Mouse (Mus musculus): ENCODE measurements around the gene Mcu. TPM values are rescaled to one million over a fixed set of nuclear protein-coding genes. Genes with fewer than 3 reads are reported as not detected.

Gene Mcu
- polyA plus RNA-seq, 1 experiment from 2014 or later, result 23.8 TPM

GRCm38 (mm10) chr10:59426371-59426770, 190.1 kb downstream of the Mcu start:
- Histone ChIP-seq H3K4me2 (ENCODE audit: low read depth, low read length) (no peak overlapping the region), H3K9ac (ENCODE audit: low read length) (no peak overlapping the region), H3K27ac (ENCODE audit: low read length) (no peak overlapping the region), H3K4me3 (ENCODE audit: low read length) (no peak overlapping the region), H3K9me3 (replicated peaks; ENCODE audit: control insufficient read depth, low read length) (no peaks in the 10 kb centered on the region), H3K36me3 (ENCODE audit: control insufficient read depth, insufficient read depth) (no peaks in the 10 kb centered on the region), H3K27me3 (ENCODE audit: control insufficient read depth, insufficient read depth, low read length) (no peaks in the 10 kb centered on the region), H3K4me1 (ENCODE audit: control insufficient read depth, insufficient read depth, low read length) (peaks cover 10% of the 10 kb centered on the region)
- ATAC-seq (replicated peaks; ENCODE audit: extremely low read depth, insufficient read depth, low FRiP score), result no peak
- 77% methylated on average over 4 of the region's 4 CpGs for WGBS

- Histone ChIP-seq H3K9ac (ENCODE audit: low read length) (no peak overlapping the region), H3K27me3 (ENCODE audit: control insufficient read depth, insufficient read depth, low read length) (no peaks in the 10 kb centered on the region), H3K9me3 (replicated peaks; ENCODE audit: control insufficient read depth, low read length) (no peaks in the 10 kb centered on the region), H3K4me2 (ENCODE audit: low read depth, low read length) (no peak overlapping the region), H3K4me3 (ENCODE audit: low read length) (no peak overlapping the region), H3K27ac (ENCODE audit: low read length) (no peak overlapping the region), H3K4me1 (ENCODE audit: control insufficient read depth, insufficient read depth, low read length) (peaks cover 8% of the 10 kb centered on the region), H3K36me3 (ENCODE audit: control insufficient read depth, insufficient read depth) (no peaks in the 10 kb centered on the region)
- ATAC-seq (replicated peaks; ENCODE audit: extremely low read depth, insufficient read depth, low FRiP score), result peak; percentile 60; the same call in 1 of the 2 replicates
- 42% methylated on average over 7 of the region's 7 CpGs for WGBS
Measured at GRCm38 (mm10) chr10:59425369-59425768, 191.1 kb downstream of the Mcu start.

GRCm38 (mm10) chr10:59424453-59424852, 192.0 kb downstream of the Mcu start:
- Histone ChIP-seq H3K36me3 (ENCODE audit: control insufficient read depth, insufficient read depth) (no peaks in the 10 kb centered on the region), H3K9me3 (replicated peaks; ENCODE audit: control insufficient read depth, low read length) (no peaks in the 10 kb centered on the region), H3K9ac (ENCODE audit: low read length) (no peak overlapping the region), H3K27ac (ENCODE audit: low read length) (no peak overlapping the region), H3K4me3 (ENCODE audit: low read length) (no peak overlapping the region), H3K27me3 (ENCODE audit: control insufficient read depth, insufficient read depth, low read length) (no peaks in the 10 kb centered on the region), H3K4me2 (ENCODE audit: low read depth, low read length) (no peak overlapping the region), H3K4me1 (ENCODE audit: control insufficient read depth, insufficient read depth, low read length) (peaks cover 8% of the 10 kb centered on the region)
- 71% methylated on average over 3 of the region's 3 CpGs for WGBS
- ATAC-seq (replicated peaks; ENCODE audit: extremely low read depth, insufficient read depth, low FRiP score), result no peak

GRCm38 (mm10) chr10:59419516-59419915, 197.0 kb downstream of the Mcu start:
- Histone ChIP-seq H3K27me3 (ENCODE audit: control insufficient read depth, insufficient read depth, low read length) (no peaks in the 10 kb centered on the region), H3K36me3 (ENCODE audit: control insufficient read depth, insufficient read depth) (no peaks in the 10 kb centered on the region), H3K4me2 (ENCODE audit: low read depth, low read length) (no peak overlapping the region), H3K9me3 (replicated peaks; ENCODE audit: control insufficient read depth, low read length) (no peaks in the 10 kb centered on the region), H3K4me1 (ENCODE audit: control insufficient read depth, insufficient read depth, low read length) (no peaks in the 10 kb centered on the region), H3K27ac (ENCODE audit: low read length) (no peak overlapping the region), H3K4me3 (ENCODE audit: low read length) (no peak overlapping the region), H3K9ac (ENCODE audit: low read length) (no peak overlapping the region)
- ATAC-seq (replicated peaks; ENCODE audit: extremely low read depth, insufficient read depth, low FRiP score), result no peak
- WGBS, result 84% methylated on average over 4 of the region's 4 CpGs

- Histone ChIP-seq H3K27me3 (ENCODE audit: control insufficient read depth, insufficient read depth, low read length) (no peaks in the 10 kb centered on the region), H3K4me3 (ENCODE audit: low read length) (no peak overlapping the region), H3K27ac (ENCODE audit: low read length) (no peak overlapping the region), H3K4me2 (ENCODE audit: low read depth, low read length) (no peak overlapping the region), H3K36me3 (ENCODE audit: control insufficient read depth, insufficient read depth) (no peaks in the 10 kb centered on the region), H3K4me1 (ENCODE audit: control insufficient read depth, insufficient read depth, low read length) (no peaks in the 10 kb centered on the region), H3K9ac (ENCODE audit: low read length) (no peak overlapping the region), H3K9me3 (replicated peaks; ENCODE audit: control insufficient read depth, low read length) (no peaks in the 10 kb centered on the region)
- WGBS, result 48% methylated on average over 3 of the region's 3 CpGs
- peak; percentile 55; the same call in 1 of the 2 replicates for ATAC-seq (replicated peaks; ENCODE audit: extremely low read depth, insufficient read depth, low FRiP score)
Measured at GRCm38 (mm10) chr10:59416623-59417022, 199.9 kb downstream of the Mcu start.

- H3K36me3 ChIP-seq (ENCODE audit: control insufficient read depth, insufficient read depth), result no peaks in the 10 kb centered on the region
- H3K27me3 ChIP-seq (ENCODE audit: control insufficient read depth, insufficient read depth, low read length), result no peaks in the 10 kb centered on the region
- no peak for ATAC-seq (replicated peaks; ENCODE audit: extremely low read depth, insufficient read depth, low FRiP score)
- H3K4me2 ChIP-seq (ENCODE audit: low read depth, low read length), result no peak overlapping the region
- no peaks in the 10 kb centered on the region for H3K4me1 ChIP-seq (ENCODE audit: control insufficient read depth, insufficient read depth, low read length)
- 89% methylated on average over 4 of the region's 4 CpGs for WGBS
- no peak overlapping the region for H3K9ac ChIP-seq (ENCODE audit: low read length)
- no peaks in the 10 kb centered on the region for H3K9me3 ChIP-seq (replicated peaks; ENCODE audit: control insufficient read depth, low read length)
- no peak overlapping the region for H3K27ac ChIP-seq (ENCODE audit: low read length)
- H3K4me3 ChIP-seq (ENCODE audit: low read length), result no peak overlapping the region
Measured at GRCm38 (mm10) chr10:59413711-59414110, 202.8 kb downstream of the Mcu start.

GRCm38 (mm10) chr10:59410264-59410663, 206.2 kb downstream of the Mcu start:
- Histone ChIP-seq H3K9me3 (replicated peaks; ENCODE audit: control insufficient read depth, low read length) (no peaks in the 10 kb centered on the region), H3K9ac (ENCODE audit: low read length) (no peak overlapping the region), H3K36me3 (ENCODE audit: control insufficient read depth, insufficient read depth) (no peaks in the 10 kb centered on the region), H3K4me2 (ENCODE audit: low read depth, low read length) (no peak overlapping the region), H3K4me3 (ENCODE audit: low read length) (no peak overlapping the region), H3K27ac (ENCODE audit: low read length) (no peak overlapping the region), H3K4me1 (ENCODE audit: control insufficient read depth, insufficient read depth, low read length) (no peaks in the 10 kb centered on the region), H3K27me3 (ENCODE audit: control insufficient read depth, insufficient read depth, low read length) (no peaks in the 10 kb centered on the region)
- WGBS, result 76% methylated on average over 12 of the region's 12 CpGs
- no peak for ATAC-seq (replicated peaks; ENCODE audit: extremely low read depth, insufficient read depth, low FRiP score)

- ATAC-seq (replicated peaks; ENCODE audit: extremely low read depth, insufficient read depth, low FRiP score), result no peak
Measured at GRCm38 (mm10) chr10:59408499-59408898, 208.0 kb downstream of the Mcu start.

GRCm38 (mm10) chr10:59403793-59404149, 212.7 kb downstream of the Mcu start:
- no peak for ATAC-seq (replicated peaks; ENCODE audit: extremely low read depth, insufficient read depth, low FRiP score)
- Histone ChIP-seq H3K27ac (ENCODE audit: low read length) (no peak overlapping the region), H3K27me3 (ENCODE audit: control insufficient read depth, insufficient read depth, low read length) (no peaks in the 10 kb centered on the region), H3K4me2 (ENCODE audit: low read depth, low read length) (peak overlapping the region; percentile 13), H3K36me3 (ENCODE audit: control insufficient read depth, insufficient read depth) (no peaks in the 10 kb centered on the region), H3K4me1 (ENCODE audit: control insufficient read depth, insufficient read depth, low read length) (peaks cover 3% of the 10 kb centered on the region; the same call in 1 of the 2 replicates), H3K9ac (ENCODE audit: low read length) (no peak overlapping the region), H3K4me3 (ENCODE audit: low read length) (no peak overlapping the region), H3K9me3 (replicated peaks; ENCODE audit: control insufficient read depth, low read length) (no peaks in the 10 kb centered on the region)
- WGBS, result 38% methylated on average over 10 of the region's 10 CpGs

More at GRCm38 (mm10) chr10:59408499-59408898, 208.0 kb downstream of the Mcu start:
- Histone ChIP-seq H3K27me3 (ENCODE audit: control insufficient read depth, insufficient read depth, low read length) (no peaks in the 10 kb centered on the region), H3K36me3 (ENCODE audit: control insufficient read depth, insufficient read depth) (no peaks in the 10 kb centered on the region), H3K27ac (ENCODE audit: low read length) (no peak overlapping the region), H3K9me3 (replicated peaks; ENCODE audit: control insufficient read depth, low read length) (no peaks in the 10 kb centered on the region), H3K9ac (ENCODE audit: low read length) (no peak overlapping the region), H3K4me3 (ENCODE audit: low read length) (no peak overlapping the region), H3K4me2 (ENCODE audit: low read depth, low read length) (no peak overlapping the region), H3K4me1 (ENCODE audit: control insufficient read depth, insufficient read depth, low read length) (no peaks in the 10 kb centered on the region)
- WGBS, result 55% methylated on average over 6 of the region's 6 CpGs

Data from heart, embryonic 16.5 days (tissue).